Mouse (Mus musculus) forelimb bud, embryonic 11.5 days (tissue): ENCODE measurements around the gene Pdhb.
"Not testable (repeated sequence)": the region's sequence is repeated elsewhere in the genome, so short reads cannot be mapped to it uniquely, and the experiment has no call there.

ENCODE experiments used
- DNase-seq: peaks from one replicate; pipeline ENCODE4 v3.0.0-alpha.2; 2012; ENCODE audit warnings: low read depth, low spot score

Gene Pdhb

DNA sequence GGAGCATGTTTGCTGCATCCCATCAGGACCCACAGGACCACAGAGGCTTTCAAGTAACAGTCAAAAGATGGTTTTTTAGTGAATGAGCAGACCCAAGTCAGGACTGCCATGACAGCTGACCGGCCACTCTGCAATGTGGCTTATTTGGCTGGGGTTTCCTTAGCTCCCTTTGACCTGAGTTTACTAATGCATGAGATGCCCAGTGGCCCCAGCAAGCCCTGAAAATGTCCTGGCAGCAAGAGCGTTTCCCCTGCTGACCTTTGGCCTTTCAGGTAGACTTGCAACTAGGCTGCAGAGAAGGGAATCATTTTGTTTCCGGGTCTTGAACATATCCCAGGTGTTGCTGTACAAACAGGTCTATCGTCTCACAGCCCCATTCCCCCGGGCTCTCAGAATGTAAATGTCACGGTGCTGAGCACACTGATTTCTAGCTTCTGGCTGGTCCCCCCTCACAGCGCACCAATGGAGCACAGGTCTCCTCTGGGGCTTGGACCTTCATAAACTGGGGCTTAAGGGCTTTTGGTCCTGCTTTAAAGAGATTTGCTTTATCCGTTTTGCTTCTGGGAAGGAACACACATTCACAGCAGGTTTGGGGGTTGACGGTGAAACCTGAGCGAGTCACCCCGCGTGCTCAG, 18.6 kb upstream of the Pdhb start:
- DNase-seq = no peak

GRCm38 (mm10) chr14:8190556-8190955, 17.7 kb upstream of the Pdhb start:
- DNase-seq = no peak

DNA sequence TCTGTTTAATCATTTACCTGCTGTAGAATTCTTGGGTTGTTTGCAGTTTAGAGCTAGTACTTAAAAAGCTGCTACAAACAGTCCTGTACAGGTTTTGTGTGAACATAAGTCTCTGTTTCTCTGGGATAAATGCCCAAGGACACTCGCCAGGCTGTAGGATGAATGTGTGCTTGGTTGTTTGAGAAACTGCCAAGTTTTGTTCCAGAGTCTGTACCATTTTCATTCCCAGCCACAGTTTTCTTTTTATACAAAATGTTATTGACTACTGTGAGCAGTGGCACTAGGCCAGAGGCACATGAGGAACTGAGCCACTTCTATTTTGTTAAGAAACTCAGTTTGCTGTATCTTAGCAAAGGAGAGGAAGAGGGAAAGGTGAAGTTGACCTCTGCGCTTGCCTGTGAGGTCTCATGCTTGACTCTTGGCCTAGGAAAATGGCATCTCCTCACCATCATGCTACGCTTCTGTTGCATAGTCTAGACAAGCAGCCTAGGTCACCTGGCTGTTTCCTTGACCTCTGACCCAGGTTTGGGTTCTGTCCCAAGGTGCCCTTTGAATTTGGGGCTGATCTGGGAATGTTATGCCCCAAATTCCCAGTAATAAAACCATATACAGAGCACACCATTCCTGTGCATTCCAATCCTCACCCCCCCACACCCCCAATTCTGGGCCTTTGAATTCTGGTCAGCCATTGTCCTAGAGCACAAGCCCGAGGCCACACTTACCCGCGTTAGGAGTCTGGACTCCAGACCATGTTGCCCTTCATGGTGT, 13.6 kb upstream of the Pdhb start:
- no peak for DNase-seq

DNA sequence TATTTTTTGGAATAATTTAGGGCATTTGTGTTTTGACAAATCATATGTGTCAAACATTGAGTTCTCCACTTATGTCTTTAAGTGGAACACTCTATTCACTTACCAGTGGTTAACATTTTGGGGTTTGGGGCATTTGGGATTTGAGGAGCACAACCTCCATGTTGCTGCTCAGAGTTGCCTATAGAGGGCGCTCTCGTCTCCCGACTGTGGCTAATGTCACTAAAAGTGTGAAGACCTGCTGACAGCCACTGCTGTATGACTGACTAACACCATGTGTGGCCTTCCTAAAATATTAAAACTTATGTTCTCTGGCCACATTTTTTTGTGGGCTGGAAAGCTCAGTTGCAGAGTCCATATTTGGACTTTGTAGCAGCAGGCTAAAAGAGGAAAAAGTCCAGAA, 10.5 kb upstream of the Pdhb start:
- no peak for DNase-seq

- no peak for DNase-seq
Measured at GRCm38 (mm10) chr14:8180371-8181035, 7.7 kb upstream of the Pdhb start.

DNA sequence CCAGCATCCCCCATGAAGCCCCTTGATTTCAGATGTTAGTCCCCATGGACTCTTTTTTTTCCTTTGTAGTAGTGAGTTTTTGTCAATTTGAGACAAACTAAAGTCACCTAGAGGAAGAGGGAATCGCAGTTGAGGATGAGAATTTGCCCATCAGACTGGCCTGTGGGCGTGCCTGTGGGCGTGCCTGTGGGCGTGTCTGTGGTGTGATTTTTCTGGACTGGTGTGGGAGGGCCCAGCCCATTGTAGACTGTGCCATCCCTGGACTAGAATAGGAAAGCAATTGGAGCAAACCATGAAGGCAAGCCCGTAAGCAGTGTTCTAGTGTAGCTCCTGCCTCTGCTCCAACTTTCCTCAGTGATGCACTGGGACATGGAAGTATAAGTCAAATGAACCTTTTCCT, 3.4 kb upstream of the Pdhb start:
- no peak for DNase-seq

GRCm38 (mm10) chr14:8174634-8175033, 1.8 kb upstream of the Pdhb start:
- no peak for DNase-seq

DNA sequence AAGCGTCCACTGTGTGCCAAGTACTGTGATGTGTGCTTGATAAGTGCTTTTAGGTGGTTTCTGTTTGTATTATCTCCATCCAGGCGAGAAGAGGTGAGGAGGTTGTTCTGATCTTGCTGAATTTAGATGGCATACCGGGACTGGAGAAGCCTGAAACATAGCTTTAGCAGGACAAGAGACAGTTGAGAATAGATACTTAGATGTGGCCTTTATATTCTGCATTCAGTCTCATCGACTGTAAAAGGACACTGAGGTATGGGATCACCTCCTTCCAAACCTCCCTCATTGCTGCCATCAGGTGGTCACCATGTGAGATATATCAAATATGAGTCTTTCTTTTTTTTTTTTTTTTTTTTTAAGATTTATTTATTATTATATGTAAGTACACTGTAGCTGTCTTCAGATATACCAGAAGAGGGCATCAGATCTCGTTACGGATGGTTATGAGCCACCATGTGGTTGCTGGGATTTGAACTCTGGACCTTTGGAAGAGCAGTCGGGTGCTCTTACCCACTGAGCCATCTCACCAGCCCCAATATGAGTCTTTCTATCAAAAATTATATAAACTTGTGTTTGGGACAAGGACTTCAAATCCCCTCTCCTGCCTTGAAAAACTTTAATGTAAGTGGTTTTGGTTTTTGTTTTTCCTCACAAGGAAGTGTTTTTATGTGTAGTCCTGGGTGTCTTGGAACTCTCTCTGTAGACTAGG, 871 bp upstream of the Pdhb start:
- DNase-seq = not testable (repeated sequence)

- no peak for DNase-seq
Measured at GRCm38 (mm10) chr14:8164463-8164862, 8.4 kb downstream of the Pdhb start.

DNA sequence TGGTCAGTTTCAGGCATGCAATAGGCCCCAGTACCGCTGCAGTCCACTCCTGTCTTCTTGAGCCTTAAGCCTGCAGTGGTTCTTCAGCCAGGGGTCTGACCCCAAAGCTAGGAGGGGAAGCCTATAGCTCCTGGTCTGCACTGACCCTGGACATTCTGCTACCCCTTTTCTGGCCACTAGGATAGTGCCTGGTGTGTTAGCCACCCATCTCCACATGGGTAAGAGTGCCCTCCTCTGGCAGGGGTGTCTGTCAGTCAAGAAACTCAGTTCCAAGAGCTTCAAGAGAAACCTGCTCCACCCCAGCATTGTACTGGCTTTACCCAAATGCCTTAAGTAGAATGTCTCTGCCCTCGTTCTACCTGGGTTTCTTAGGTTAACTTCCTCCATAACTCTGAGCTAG, 11.0 kb downstream of the Pdhb start:
- no peak for DNase-seq

- DNase-seq = no peak
Measured at GRCm38 (mm10) chr14:8159141-8159540, 13.7 kb downstream of the Pdhb start.

GRCm38 (mm10) chr14:8158721-8159120, 14.1 kb downstream of the Pdhb start:
- DNase-seq = no peak

DNA sequence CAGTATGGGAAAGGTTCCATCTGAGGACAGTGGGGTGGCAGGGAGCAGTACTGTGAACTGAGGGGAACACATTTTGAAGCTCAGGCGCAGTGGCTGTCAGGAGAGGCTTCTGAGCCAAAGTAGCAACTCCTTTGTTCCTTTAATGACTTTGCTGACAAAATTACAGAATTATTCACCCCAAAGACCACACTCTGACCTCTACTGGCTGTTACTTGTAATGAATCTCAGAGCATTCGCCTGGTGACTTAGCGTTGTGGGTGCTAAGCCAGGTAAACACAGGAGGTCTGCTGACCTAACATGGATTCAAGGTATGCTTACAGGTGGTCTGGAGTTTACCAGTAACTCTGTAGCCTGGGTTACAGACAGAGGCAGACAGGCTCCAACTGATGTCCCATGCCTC, 15.9 kb downstream of the Pdhb start:
- peak; percentile 17 for DNase-seq

GRCm38 (mm10) chr14:8154072-8154471, 18.8 kb downstream of the Pdhb start:
- no peak for DNase-seq

DNA sequence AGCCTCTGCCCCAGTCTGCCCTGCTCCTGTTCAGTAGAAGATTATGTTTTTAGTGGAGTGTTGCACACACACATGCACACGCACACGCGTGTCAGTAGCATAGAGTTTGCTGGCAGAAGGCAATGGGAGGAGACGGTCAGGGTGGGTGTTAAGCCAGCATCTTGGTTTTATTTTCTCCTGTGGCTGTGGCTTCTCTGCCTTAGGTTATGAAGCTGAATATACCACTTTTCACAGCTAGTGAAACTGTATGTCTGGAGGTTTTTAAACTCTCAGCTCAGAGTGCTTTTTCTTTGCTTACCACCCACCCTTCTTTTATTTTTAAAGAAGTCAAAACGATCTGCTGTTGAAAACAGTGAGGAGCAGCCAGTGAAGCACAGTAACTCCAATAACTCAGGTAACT, 21.1 kb downstream of the Pdhb start:
- DNase-seq = no peak

GRCm38 (mm10) chr14:8148842-8149241, 24.0 kb downstream of the Pdhb start:
- no peak for DNase-seq

GRCm38 (mm10) chr14:8146611-8147223, 26.1 kb downstream of the Pdhb start:
- DNase-seq = no peak

DNA sequence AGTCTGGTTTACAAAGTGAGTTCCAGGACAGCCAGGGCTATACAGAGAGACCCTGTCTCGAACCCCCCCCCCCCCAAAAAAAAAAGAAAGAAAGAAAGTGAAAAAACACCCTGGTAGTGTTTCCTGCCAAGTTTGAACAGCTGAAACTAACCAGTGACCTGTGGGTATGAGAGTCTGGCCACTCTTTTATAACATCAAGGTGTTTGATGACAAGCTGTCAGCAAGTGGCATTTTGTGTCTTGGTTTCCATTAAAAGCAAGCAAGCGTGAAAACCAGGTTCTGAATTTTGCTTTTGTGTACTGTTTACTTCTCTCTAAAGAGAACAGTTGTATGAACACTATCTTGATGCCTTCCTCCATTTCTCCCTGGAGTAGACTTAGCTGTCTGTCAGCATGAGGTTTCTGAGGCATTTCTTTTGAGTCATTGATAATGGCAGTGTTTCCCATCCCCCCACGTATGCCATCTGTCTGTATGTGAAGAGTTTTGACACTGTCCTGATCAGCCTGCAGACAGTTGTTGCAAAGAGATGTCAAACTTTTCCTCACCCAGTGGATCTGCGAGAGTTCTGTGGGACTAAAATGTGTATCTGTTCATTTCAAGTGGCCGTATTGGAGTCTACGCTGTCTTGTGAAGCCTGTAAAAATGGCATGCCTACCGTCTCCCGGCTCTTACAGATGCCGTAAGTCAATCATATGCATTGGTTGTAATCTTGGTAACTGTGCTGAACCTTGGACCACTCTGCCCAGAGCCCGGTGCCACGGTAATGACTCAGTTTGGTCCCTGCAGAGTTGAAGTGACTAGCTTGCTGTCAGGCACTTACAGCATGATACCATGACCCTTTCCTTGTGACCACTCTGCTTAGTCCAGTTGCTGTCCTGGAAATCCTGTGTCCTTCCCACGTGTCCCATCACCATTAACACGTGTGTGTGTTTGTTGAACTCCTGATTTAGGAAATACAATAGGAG, 26.9 kb downstream of the Pdhb start:
- peak; percentile 64 for DNase-seq

- no peak for DNase-seq
Measured at GRCm38 (mm10) chr14:8141131-8141530, 31.7 kb downstream of the Pdhb start.
